Mouse (Mus musculus): ENCODE results near the gene Hmx3.

Hmx3 gene

GRCm38 (mm10) chr7:131542115-131542871, at the start of gene Hmx3:
Gene Hmx3 (plus strand): TSS chr7:131542867.
- in situ Hi-C loops (cut with MboI, MseI) = loop anchor here (10.0 kb wide), 1 partner anchor 1017 kb away; the partner anchor contains the start of gene Ate1

- in situ Hi-C loops (cut with MboI, MseI) = no loop called here
Measured at GRCm38 (mm10) chr7:131503739-131504138, 38.9 kb upstream of the Hmx3 start.

- in situ Hi-C loops (cut with MboI, MseI) = loop anchor here (10.0 kb wide), 1 partner anchor 1015 kb away; the partner anchor contains the start of gene Ate1
Measured at GRCm38 (mm10) chr7:131539979-131540378, 2.7 kb upstream of the Hmx3 start.

GRCm38 (mm10) chr7:131541184-131542114, 1.2 kb upstream of the Hmx3 start:
- in situ Hi-C loops (cut with MboI, MseI) = loop anchor here (10.0 kb wide), 1 partner anchor 1017 kb away; the partner anchor contains the start of gene Ate1

- in situ Hi-C loops (cut with MboI, MseI) = loop anchor here (10.0 kb wide), 1 partner anchor 1018 kb away; the partner anchor contains the start of gene Ate1
Measured at GRCm38 (mm10) chr7:131542872-131543622, 380 bp downstream of the Hmx3 start.

- in situ Hi-C loops (cut with MboI, MseI) = loop anchor here (10.0 kb wide), 1 partner anchor 1019 kb away; the partner anchor contains the start of gene Ate1
Measured at GRCm38 (mm10) chr7:131543623-131544481, 1.2 kb downstream of the Hmx3 start.

GRCm38 (mm10) chr7:131544871-131545270, 2.2 kb downstream of the Hmx3 start:
- in situ Hi-C loops (cut with MboI, MseI) = loop anchor here (10.0 kb wide), 1 partner anchor 1020 kb away; the partner anchor contains the start of gene Ate1

- in situ Hi-C loops (cut with MboI, MseI) = loop anchor here (10.0 kb wide), 1 partner anchor 1021 kb away; the partner anchor contains the start of gene Ate1
Measured at GRCm38 (mm10) chr7:131545701-131546385, 3.2 kb downstream of the Hmx3 start.

- in situ Hi-C loops (cut with MboI, MseI) = loop anchor here (10.0 kb wide), 1 partner anchor 1022 kb away; the partner anchor contains the start of gene Ate1
Measured at GRCm38 (mm10) chr7:131546423-131546822, 3.8 kb downstream of the Hmx3 start.

GRCm38 (mm10) chr7:131547481-131547880, 4.8 kb downstream of the Hmx3 start:
- in situ Hi-C loops (cut with MboI, MseI) = loop anchor here (10.0 kb wide), 1 partner anchor 1023 kb away; the partner anchor contains the start of gene Ate1

- in situ Hi-C loops (cut with MboI, MseI) = loop anchor here (10.0 kb wide), 1 partner anchor 1024 kb away; the partner anchor contains the start of gene Ate1
Measured at GRCm38 (mm10) chr7:131548473-131548872, 5.8 kb downstream of the Hmx3 start, which contains the start of gene Hmx2. Gene Hmx2 (plus strand): TSS chr7:131548773.

- in situ Hi-C loops (cut with MboI, MseI) = loop anchor here (25.0 kb wide), 2 partner anchors 914 to 1211 kb away; no protein-coding TSS in a partner anchor
Measured at GRCm38 (mm10) chr7:131551471-131551870, 8.8 kb downstream of the Hmx3 start.

GRCm38 (mm10) chr7:131551931-131552741, 9.5 kb downstream of the Hmx3 start:
- in situ Hi-C loops (cut with MboI, MseI) = loop anchor here (25.0 kb wide), 2 partner anchors 915 to 1210 kb away; no protein-coding TSS in a partner anchor

GRCm38 (mm10) chr7:131552781-131553180, 10.1 kb downstream of the Hmx3 start:
- in situ Hi-C loops (cut with MboI, MseI) = loop anchor here (25.0 kb wide), 2 partner anchors 915 to 1210 kb away; no protein-coding TSS in a partner anchor

GRCm38 (mm10) chr7:131553771-131554175, 11.1 kb downstream of the Hmx3 start:
- in situ Hi-C loops (cut with MboI, MseI) = loop anchor here (25.0 kb wide), 2 partner anchors 916 to 1209 kb away; no protein-coding TSS in a partner anchor

- in situ Hi-C loops (cut with MboI, MseI) = loop anchor here (25.0 kb wide), 2 partner anchors 917 to 1208 kb away; no protein-coding TSS in a partner anchor
Measured at GRCm38 (mm10) chr7:131554341-131555180, 11.9 kb downstream of the Hmx3 start.

Data from regulatory T cell (primary cell).